Mouse (Mus musculus) kidney, postnatal 0 days (tissue): ENCODE measurements around the gene Slc44a2. TPM values are rescaled to one million over a fixed set of nuclear protein-coding genes. Genes with fewer than 3 reads are reported as not detected.
"Not testable (repeated sequence)": the region's sequence is repeated elsewhere in the genome, so short reads cannot be mapped to it uniquely, and the experiment has no call there.

ENCODE experiments used
- ATAC-seq: fragments of 200-750 bp; cut with Nextera tagmentation; replicated peaks from 2 replicates; pipeline ENCODE4 v1.8.0; 2017; ENCODE audit warnings: low read depth, moderate number of reproducible peaks, moderate TSS enrichment, moderate library complexity; ENCODE audit not compliant: low FRiP score
- DNase-seq: peaks from one replicate; pipeline ENCODE4 v3.0.0-alpha.2; 2016; ENCODE audit warnings: low spot score
- H3K27ac ChIP-seq: fragments of 300-500 bp; sonication (generic); 2 replicates; pipeline ENCODE4 v1.5.1; 2014; ENCODE audit warnings: mild to moderate bottlenecking
- H3K27me3 ChIP-seq: fragments of 300-500 bp; sonication (generic); 2 replicates; pipeline ENCODE4 v1.6.1; 2014; ENCODE audit warnings: low read length, mixed read lengths; ENCODE audit not compliant: insufficient read depth
- H3K36me3 ChIP-seq: fragments of 300-500 bp; sonication (generic); 2 replicates; pipeline ENCODE4 v1.6.1; 2014; ENCODE audit warnings: low read length, mixed read lengths; ENCODE audit not compliant: insufficient read depth
- H3K4me1 ChIP-seq: fragments of 300-500 bp; sonication (generic); replicated peaks from 2 replicates; pipeline ENCODE4 v1.6.1; 2014; ENCODE audit warnings: antibody characterized with exemption, low read length, mixed read lengths; ENCODE audit not compliant: insufficient read depth
- H3K4me2 ChIP-seq: fragments of 300-500 bp; sonication (generic); 2 replicates; pipeline ENCODE4 v1.6.1; 2014; ENCODE audit warnings: mild to moderate bottlenecking, low read length, moderate library complexity, mixed read lengths
- H3K4me3 ChIP-seq: fragments of 300-500 bp; sonication (generic); replicated peaks from 2 replicates; pipeline ENCODE4 v1.5.1; 2014; ENCODE audit warnings: low read depth, low read length
- H3K9ac ChIP-seq: fragments of 300-500 bp; sonication (generic); 2 replicates; pipeline ENCODE4 v1.6.1; 2014; ENCODE audit warnings: low read depth, low read length
- H3K9me3 ChIP-seq: fragments of 300-500 bp; sonication (generic); replicated peaks from 2 replicates; pipeline ENCODE4 v1.6.1; 2016; ENCODE audit warnings: low read length, inconsistent platforms, mixed read lengths
- CTCF ChIP-seq: IDR thresholded peaks from 2 replicates; pipeline ENCODE4 v1.5.1; 2016; ENCODE audit warnings: antibody characterized with exemption, low read depth, mild to moderate bottlenecking, moderate library complexity
- WGBS: fragments of 180-500 bp; shearing (Covaris S2); extraction: QIAGEN DNeasy Blood & Tissue Kit; methylation state at CpG from one replicate; pipeline ENCODE4 v1.1.7; 2014; 5-methylcytosine and 5-hydroxymethylcytosine counted together
- polyA plus RNA-seq: library from polyadenylated mRNA; unstranded; fragments of >200 nt; fragmentation: Nextera tagmentation; extraction: Ambion mirVana; gene quantifications from 2 replicates; pipeline ENCODE4 v1.2.1, GENCODE M21; 2015

Gene Slc44a2
- polyA plus RNA-seq, 1 experiment from 2014 or later = 76.5 TPM

GRCm38 (mm10) chr9:21322211-21322916, 1.9 kb downstream of the Slc44a2 start:
- DNase-seq = no peak
- TF ChIP-seq CTCF = no peak
- Histone ChIP-seq H3K4me1 (peaks cover 7% of the 10 kb centered on the region; the same call in 1 of the 2 replicates), H3K9me3 (no peaks in the 10 kb centered on the region), H3K27ac (0 out of 2 replicates have a peak overlapping the region, but pooled peaks have one; percentile 62), H3K27me3 (no peaks in the 10 kb centered on the region), H3K9ac (no peak overlapping the region), H3K4me2 (peak overlapping the region; percentile 89), H3K4me3 (peak overlapping the region; percentile 73; the same call in 1 of the 2 replicates), H3K36me3 (no peaks in the 10 kb centered on the region)
- ATAC-seq = no peak
- WGBS = 76% methylated on average over 19 of the region's 19 CpGs

- H3K9ac ChIP-seq, H3K4me3 ChIP-seq, H3K27ac ChIP-seq, H3K36me3 ChIP-seq, H3K9me3 ChIP-seq, H3K27me3 ChIP-seq, H3K4me2 ChIP-seq, H3K4me1 ChIP-seq, ATAC-seq, DNase-seq: not testable (repeated sequence)
- 86% methylated on average over 7 of the region's 8 CpGs for WGBS
These were observed 2.4 kb downstream of the Slc44a2 start for GRCm38 (mm10) chr9:21322917-21323297.

GRCm38 (mm10) chr9:21324269-21324668, 3.8 kb downstream of the Slc44a2 start:
- Histone ChIP-seq H3K27me3 (no peaks in the 10 kb centered on the region), H3K4me1 (peaks cover 7% of the 10 kb centered on the region; the same call in 1 of the 2 replicates), H3K4me2 (no peak overlapping the region), H3K9me3 (no peaks in the 10 kb centered on the region), H3K36me3 (no peaks in the 10 kb centered on the region), H3K27ac (no peak overlapping the region), H3K9ac (no peak overlapping the region), H3K4me3 (no peak overlapping the region)
- DNase-seq (no peak), ATAC-seq (no peak)
- TF ChIP-seq CTCF = no peak
- 79% methylated on average over 11 of the region's 11 CpGs for WGBS

GRCm38 (mm10) chr9:21327569-21327968, 7.1 kb downstream of the Slc44a2 start:
- TF ChIP-seq CTCF = no peak
- Histone ChIP-seq H3K27me3 (no peaks in the 10 kb centered on the region), H3K4me2 (no peak overlapping the region), H3K27ac (no peak overlapping the region), H3K9me3 (no peaks in the 10 kb centered on the region), H3K9ac (no peak overlapping the region), H3K4me3 (no peak overlapping the region), H3K4me1 (peaks cover 5% of the 10 kb centered on the region; the same call in 1 of the 2 replicates), H3K36me3 (no peaks in the 10 kb centered on the region)
- DNase-seq = no peak
- no peak for ATAC-seq
- WGBS = 64% methylated on average over 3 of the region's 3 CpGs

GRCm38 (mm10) chr9:21328041-21328440, 7.5 kb downstream of the Slc44a2 start:
- WGBS = 78% methylated on average over 3 of the region's 3 CpGs
- no peak overlapping the region for H3K4me3 ChIP-seq
- H3K4me1 ChIP-seq = peaks cover 9% of the 10 kb centered on the region; the same call in 1 of the 2 replicates
- no peaks in the 10 kb centered on the region for H3K9me3 ChIP-seq
- TF ChIP-seq CTCF = no peak
- DNase-seq = no peak
- H3K9ac ChIP-seq = no peak overlapping the region
- H3K4me2 ChIP-seq = no peak overlapping the region
- H3K36me3 ChIP-seq = no peaks in the 10 kb centered on the region
- no peak for ATAC-seq
- H3K27ac ChIP-seq = no peak overlapping the region
- no peaks in the 10 kb centered on the region for H3K27me3 ChIP-seq

- Histone ChIP-seq H3K27ac (no peak overlapping the region), H3K4me1 (peaks cover 9% of the 10 kb centered on the region; the same call in 1 of the 2 replicates), H3K9ac (no peak overlapping the region), H3K27me3 (no peaks in the 10 kb centered on the region), H3K4me3 (no peak overlapping the region), H3K36me3 (no peaks in the 10 kb centered on the region), H3K9me3 (no peaks in the 10 kb centered on the region), H3K4me2 (no peak overlapping the region)
- ATAC-seq (no peak), DNase-seq (no peak)
- no peak for TF ChIP-seq CTCF
- WGBS = 68% methylated on average over 3 of the region's 5 CpGs
These were observed 8.5 kb downstream of the Slc44a2 start for GRCm38 (mm10) chr9:21329041-21329440.
